8 mouse cellular contexts compared by ENCODE assay signal in genomic region chr17:69969021-69969815, GRCm38 (mm10). TPM values are rescaled to one million over a fixed set of nuclear protein-coding genes. Genes with fewer than 3 reads are reported as not detected.
DNase-seq lines count a peak whose midpoint lies in the region; ATAC-seq lines count a peak whose summit lies in the region.

Gene Dlgap1, plus strand, starts transcription at chr17:69969073.

- peaks cover 3% of the 10 kb centered on the region; the same call in 1 of the 2 replicates for H3K27me3 ChIP-seq in hindbrain, embryonic 13.5 days
- peaks cover 11% of the 10 kb centered on the region for H3K27me3 ChIP-seq in midbrain, embryonic 11.5 days (ENCODE audit: control insufficient read depth, insufficient read depth, low read length)
- peaks cover 12% of the 10 kb centered on the region; the same call in 1 of the 2 replicates for H3K27me3 ChIP-seq in stomach, embryonic 14.5 days (ENCODE audit: control insufficient read depth, insufficient read depth, low read length)

- DNase-seq in adrenal gland, postnatal 10 days: peak; percentile 93
- peak; percentile 88 to 91 for DNase-seq in cerebellum, postnatal 10 days
- DNase-seq in frontal cortex, postnatal 10 days (ENCODE audit: low spot score in 2 of 2): peak; percentile 66 to 78
- DNase-seq in layer of hippocampus, postnatal 36 days: peak; percentile 74 to 78
- peak; percentile 97 for DNase-seq in midbrain, embryonic 11.5 days (ENCODE audit: low spot score, missing footprints)
- DNase-seq in natural killer cell, adult 2 months (ENCODE audit: low spot score in 2 of 2): no peak

- H3K4me2 ChIP-seq in hindbrain, embryonic 13.5 days: peak within 1 kb of the TSS; percentile 87
- H3K4me2 ChIP-seq in midbrain, embryonic 11.5 days: peak within 1 kb of the TSS; percentile 88
- peak within 1 kb of the TSS; percentile 92 for H3K4me2 ChIP-seq in stomach, embryonic 14.5 days (replicated peaks; ENCODE audit: low read depth, low read length)

- peaks cover 14% of the 10 kb centered on the region for H3K4me1 ChIP-seq in hindbrain, embryonic 13.5 days (replicated peaks)
- no peaks in the 10 kb centered on the region for H3K4me1 ChIP-seq in midbrain, embryonic 11.5 days (ENCODE audit: control insufficient read depth, insufficient read depth, low read length)
- H3K4me1 ChIP-seq in stomach, embryonic 14.5 days (ENCODE audit: control insufficient read depth, insufficient read depth, low read length): no peaks in the 10 kb centered on the region

- under 1% methylated on average over 70 of the region's 105 CpGs for WGBS in hindbrain, embryonic 13.5 days
- under 1% methylated on average over 98 of the region's 105 CpGs for WGBS in midbrain, embryonic 11.5 days
- under 1% methylated on average over 80 of the region's 105 CpGs for WGBS in stomach, embryonic 14.5 days

- peak within 1 kb of the TSS; percentile 76 for H3K4me3 ChIP-seq in hindbrain, embryonic 13.5 days
- H3K4me3 ChIP-seq in midbrain, embryonic 11.5 days (ENCODE audit: low read depth, low read length): peak within 1 kb of the TSS; percentile 56
- H3K4me3 ChIP-seq in stomach, embryonic 14.5 days (ENCODE audit: low read depth, low read length): peak within 1 kb of the TSS; percentile 45

- peak within 1 kb of the TSS; percentile 90 for H3K27ac ChIP-seq in hindbrain, embryonic 13.5 days
- H3K27ac ChIP-seq in midbrain, embryonic 11.5 days (ENCODE audit: low read depth, low read length): no peak within 1 kb of the TSS
- no peak within 1 kb of the TSS for H3K27ac ChIP-seq in stomach, embryonic 14.5 days (ENCODE audit: low read length)

- H3K36me3 ChIP-seq in hindbrain, embryonic 13.5 days: no peaks in the 10 kb centered on the region
- no peaks in the 10 kb centered on the region for H3K36me3 ChIP-seq in midbrain, embryonic 11.5 days (ENCODE audit: control insufficient read depth, insufficient read depth, low read length)
- no peaks in the 10 kb centered on the region for H3K36me3 ChIP-seq in stomach, embryonic 14.5 days (ENCODE audit: control insufficient read depth, insufficient read depth, low read length)

- peak within 1 kb of the TSS; percentile 85 for H3K9ac ChIP-seq in hindbrain, embryonic 13.5 days
- H3K9ac ChIP-seq in midbrain, embryonic 11.5 days (ENCODE audit: low read length): peak within 1 kb of the TSS; percentile 66
- H3K9ac ChIP-seq in stomach, embryonic 14.5 days (replicated peaks; ENCODE audit: low read depth, low read length): no peak within 1 kb of the TSS; the same call in 1 of the 2 replicates

- peak; percentile 96 for ATAC-seq in hindbrain, embryonic 13.5 days (ENCODE audit: low FRiP score)
- ATAC-seq in midbrain, embryonic 11.5 days (ENCODE audit: low FRiP score): peak; percentile 95
- ATAC-seq in stomach, embryonic 14.5 days (ENCODE audit: insufficient number of reproducible peaks, insufficient read depth, low FRiP score, low read depth): peak; percentile 96

- no peaks in the 10 kb centered on the region for H3K9me3 ChIP-seq in hindbrain, embryonic 13.5 days
- H3K9me3 ChIP-seq in midbrain, embryonic 11.5 days (ENCODE audit: control insufficient read depth, low read length): no peaks in the 10 kb centered on the region
- no peaks in the 10 kb centered on the region for H3K9me3 ChIP-seq in stomach, embryonic 14.5 days (ENCODE audit: control insufficient read depth, low read depth, low read length)

RNA-seq across cellular contexts. Expression of gene Dlgap1, which starts in this region (rescaled TPM):
- 10 to 100 TPM; 14.3 to 21.0 TPM for total RNA-seq in adrenal gland, postnatal 10 days (2021)
- polyA plus RNA-seq in hindbrain, embryonic 13.5 days (2015; fragmentation: Nextera tagmentation; extraction: Ambion mirVana): 15.7 and 18.7 TPM in 2 replicates
- 100 to 1,000 TPM; 497 to 553 TPM for total RNA-seq in layer of hippocampus, postnatal 36 days (2021)
- 2.4 and 2.7 TPM in 2 replicates for polyA plus RNA-seq in midbrain, embryonic 11.5 days (2014; fragmentation: Nextera tagmentation; extraction: Ambion mirVana)
- 3.1 and 3.8 TPM in 2 replicates for polyA plus RNA-seq in stomach, embryonic 14.5 days (2014; fragmentation: Nextera tagmentation; extraction: Ambion mirVana)

Comparison
In these comparisons a context has a peak if more than half of its experiments do, and no peak if none do; other contexts are left out.
1. RNA of gene Dlgap1 (total RNA-seq): 497 to 553 TPM in layer of hippocampus, postnatal 36 days; 14.3 to 21.0 TPM in adrenal gland, postnatal 10 days; every median in the first group is over 10 times any median in the second.
2. DNase-seq: peak in adrenal gland, postnatal 10 days (single experiment), cerebellum, postnatal 10 days (2 of 2), frontal cortex, postnatal 10 days (2 of 2), layer of hippocampus, postnatal 36 days (2 of 2) and midbrain, embryonic 11.5 days (single experiment); none in natural killer cell, adult 2 months (0 of 2).
3. Peak in every context shown above with its lines, with median percentiles within 50 percentile points of each other: ATAC-seq, H3K4me2 ChIP-seq and H3K4me3 ChIP-seq.